Mouse (Mus musculus): ENCODE data around the gene Faap24.

The Faap24 gene

DNA sequence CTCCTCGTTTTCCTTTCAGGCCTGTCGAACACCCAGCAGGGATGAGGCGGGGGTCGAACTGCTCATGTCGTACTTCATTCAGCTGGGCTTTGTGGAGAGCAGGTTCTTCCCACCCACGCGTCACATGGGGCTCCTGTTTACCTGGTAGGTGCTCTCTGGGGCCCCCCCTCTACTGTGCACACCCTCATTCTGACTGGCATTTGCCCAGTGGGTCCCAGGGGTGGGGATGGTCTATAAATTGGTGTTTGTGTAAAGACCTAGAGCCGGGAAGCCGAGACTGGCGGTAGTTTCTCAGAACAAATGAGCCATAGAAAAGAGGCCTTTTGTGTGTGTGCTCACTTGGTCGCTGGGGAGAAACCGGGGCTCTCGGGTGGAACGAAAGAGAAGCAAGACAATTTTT lies 25.5 kb downstream of the Faap24 start:
- DNase-seq (ENCODE audit: extremely low read depth, low read depth, low spot score): no peak

- no peak for DNase-seq (ENCODE audit: extremely low read depth, low read depth, low spot score)
Measured at GRCm38 (mm10) chr7:35365161-35365910, 31.3 kb downstream of the Faap24 start.

DNA sequence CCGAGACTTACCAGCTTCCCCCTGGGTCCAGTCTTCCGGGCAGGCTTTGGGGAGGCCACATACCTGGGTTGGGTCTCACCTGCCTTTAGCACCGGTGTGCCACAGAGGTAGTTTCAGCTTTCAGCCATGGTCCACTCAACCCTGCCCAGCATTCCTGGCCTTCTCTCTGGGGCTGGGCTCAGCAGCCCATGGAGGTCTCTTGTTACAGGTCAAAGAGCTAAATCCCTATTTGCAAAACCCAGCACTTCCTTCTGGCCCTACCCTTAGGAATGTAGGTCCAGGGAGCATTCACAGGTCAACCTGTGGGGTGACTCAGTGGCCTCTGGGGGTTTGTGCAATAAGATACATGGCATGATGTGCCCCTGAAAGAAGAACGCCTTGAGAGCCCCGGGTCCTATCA lies 33.8 kb downstream of the Faap24 start:
- no peak for DNase-seq (ENCODE audit: extremely low read depth, low read depth, low spot score)

GRCm38 (mm10) chr7:35362253-35362652 lies 34.4 kb downstream of the Faap24 start:
- no peak for DNase-seq (ENCODE audit: extremely low read depth, low read depth, low spot score)

GRCm38 (mm10) chr7:35357621-35358020 lies 39.0 kb downstream of the Faap24 start:
- no peak for DNase-seq (ENCODE audit: extremely low read depth, low read depth, low spot score)

GRCm38 (mm10) chr7:35355303-35355872 lies 41.2 kb downstream of the Faap24 start:
- no peak for DNase-seq (ENCODE audit: extremely low read depth, low read depth, low spot score)

GRCm38 (mm10) chr7:35353306-35353705 lies 43.3 kb downstream of the Faap24 start:
- DNase-seq (ENCODE audit: extremely low read depth, low read depth, low spot score): no peak

- DNase-seq (ENCODE audit: extremely low read depth, low read depth, low spot score): no peak
Measured at GRCm38 (mm10) chr7:35351155-35351554, 45.5 kb downstream of the Faap24 start.

- DNase-seq (ENCODE audit: extremely low read depth, low read depth, low spot score): no peak
Measured at GRCm38 (mm10) chr7:35349886-35350684, 46.6 kb downstream of the Faap24 start.

DNA sequence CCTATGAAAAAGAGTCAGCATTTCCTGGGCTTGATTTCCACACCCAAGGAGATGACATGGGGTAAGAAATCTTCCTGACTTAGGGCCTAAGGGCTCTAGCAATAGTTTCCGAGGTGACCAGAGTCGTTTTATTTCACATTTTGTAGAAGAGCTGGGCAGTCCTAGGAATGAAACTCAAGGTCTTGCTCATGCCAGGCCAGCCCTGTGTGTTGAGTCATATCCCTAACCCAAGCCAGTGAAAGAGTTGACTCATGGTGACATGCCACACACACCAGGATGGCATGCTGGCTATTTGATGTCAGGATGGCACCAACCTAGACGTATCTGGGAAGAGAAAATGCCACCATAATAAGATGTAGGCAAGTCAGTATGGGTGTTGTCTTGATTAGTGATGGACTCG lies 47.6 kb downstream of the Faap24 start:
- no peak for DNase-seq (ENCODE audit: extremely low read depth, low read depth, low spot score)

GRCm38 (mm10) chr7:35347918-35348700 lies 48.5 kb downstream of the Faap24 start:
- DNase-seq (ENCODE audit: extremely low read depth, low read depth, low spot score): no peak

DNA sequence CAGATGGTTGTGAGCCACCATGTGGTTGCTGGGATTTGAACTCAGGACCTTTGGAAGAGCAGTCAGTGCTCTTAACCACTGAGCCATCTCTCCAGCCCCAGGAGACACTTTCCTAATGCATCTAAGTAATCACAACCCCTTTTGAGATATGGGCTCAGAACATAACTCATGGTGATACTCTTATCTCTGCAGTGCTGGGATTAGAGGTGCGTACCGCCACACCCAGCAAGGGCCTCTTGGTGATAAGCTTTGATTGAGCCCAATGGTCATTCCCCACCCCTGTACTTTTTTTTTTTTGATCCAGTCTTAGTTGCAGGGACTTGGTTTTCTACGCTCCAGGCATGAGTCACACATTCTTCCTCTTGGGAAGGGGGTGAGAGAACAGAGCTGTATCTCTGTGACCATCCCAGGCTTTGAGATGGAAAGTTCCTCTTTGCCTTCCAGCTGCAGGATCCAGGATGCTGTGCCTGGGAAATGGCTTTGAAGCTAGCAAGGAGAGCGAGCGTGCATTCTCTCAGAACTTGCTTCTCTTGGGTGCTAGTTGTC lies 51.8 kb downstream of the Faap24 start:
- no peak for DNase-seq (ENCODE audit: extremely low read depth, low read depth, low spot score)

GRCm38 (mm10) chr7:35342498-35342897 lies 54.1 kb downstream of the Faap24 start:
- DNase-seq (ENCODE audit: extremely low read depth, low read depth, low spot score): no peak

Measured in fat pad, adult 2 months (tissue).